Mouse (Mus musculus) heart, postnatal 4 days (tissue): ENCODE data around the gene Trim45. TPM values are rescaled to one million over a fixed set of nuclear protein-coding genes. Genes with fewer than 3 reads are reported as not detected.

ENCODE experiments used
- DNase-seq: peaks from one replicate; pipeline ENCODE4 v3.0.0; 2021
- total RNA-seq, 2 experiments: library from RNA; stranded (reverse); gene quantifications; 2 replicates each; pipeline ENCODE4 v1.2.3; 2021

Trim45 gene
- 10 to 100 TPM; 10.3 TPM for total RNA-seq

DNA sequence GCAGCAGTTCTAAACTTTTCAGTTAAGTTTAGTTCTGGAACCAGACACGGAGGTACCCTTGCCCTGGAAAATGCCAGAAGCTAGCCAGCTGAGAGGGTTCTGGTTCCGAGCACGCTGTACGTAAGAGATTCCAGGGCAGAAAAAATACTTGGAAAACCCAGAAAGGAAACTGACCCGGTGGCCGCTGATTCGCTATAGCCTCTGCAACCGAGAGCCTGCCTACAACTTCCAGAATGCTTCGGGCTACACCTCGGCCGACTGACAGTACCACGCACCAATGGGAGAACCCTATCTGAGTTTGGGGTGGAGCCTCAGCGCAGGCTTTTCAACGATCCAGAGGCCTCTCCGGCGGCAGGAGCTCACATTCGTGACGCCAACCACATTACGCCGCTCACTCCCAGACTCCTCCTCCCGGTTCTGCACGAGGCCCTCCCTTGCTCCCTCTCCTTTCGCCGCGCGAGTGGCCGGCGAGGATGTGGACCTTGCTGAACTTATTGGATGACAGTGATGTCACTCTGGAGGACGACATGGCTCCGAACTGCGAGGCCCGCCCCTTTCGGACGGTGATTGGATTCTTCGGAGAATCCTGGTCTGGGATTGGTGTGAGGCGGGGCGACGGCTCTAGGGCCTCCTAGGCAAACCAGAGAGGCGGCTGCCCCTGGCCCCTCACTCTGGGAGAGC, at the start of gene Trim45:
Gene Trim45 (plus strand): TSS at position 378 of the 681 bp plus-strand sequence.
- peak; percentile 98 for DNase-seq

DNA sequence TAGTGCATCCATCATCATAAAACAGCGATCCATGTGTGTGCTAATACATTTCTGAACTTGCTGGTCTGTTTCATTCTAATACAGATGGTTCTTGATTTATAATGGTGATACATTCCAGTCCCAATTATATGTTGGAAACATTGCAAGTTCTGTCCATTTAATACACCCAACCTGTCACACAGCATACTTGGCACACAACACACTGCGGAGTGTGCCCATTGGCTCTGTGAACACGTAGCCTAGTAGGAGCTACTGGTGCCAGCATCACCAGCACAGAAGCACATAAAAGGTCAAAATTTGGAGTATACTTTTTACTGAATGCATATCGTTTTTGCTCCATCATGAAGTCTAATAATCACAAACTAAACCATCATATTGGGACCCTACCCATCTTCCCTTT, 44.9 kb upstream of the Trim45 start:
- DNase-seq, result no peak

DNA sequence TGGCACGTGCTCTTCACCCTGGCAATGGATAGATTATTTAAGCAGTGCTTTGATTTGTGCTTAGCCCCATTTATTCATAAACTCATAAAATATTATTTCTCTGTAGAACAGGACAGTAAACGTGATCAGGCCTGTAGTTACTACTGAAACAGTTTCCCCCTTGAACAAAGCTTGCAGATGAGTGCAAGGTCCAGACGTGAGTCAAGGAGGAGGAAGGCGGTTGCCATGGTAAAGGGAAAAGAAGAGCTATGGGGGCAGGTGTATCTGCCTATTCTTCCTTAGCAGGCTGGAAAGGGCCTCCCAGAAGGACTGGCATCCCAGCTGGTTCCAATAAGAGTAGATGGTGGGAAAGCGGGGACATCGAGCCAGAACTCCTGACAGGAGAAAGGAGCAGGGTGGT, 40.6 kb upstream of the Trim45 start:
- no peak for DNase-seq

DNA sequence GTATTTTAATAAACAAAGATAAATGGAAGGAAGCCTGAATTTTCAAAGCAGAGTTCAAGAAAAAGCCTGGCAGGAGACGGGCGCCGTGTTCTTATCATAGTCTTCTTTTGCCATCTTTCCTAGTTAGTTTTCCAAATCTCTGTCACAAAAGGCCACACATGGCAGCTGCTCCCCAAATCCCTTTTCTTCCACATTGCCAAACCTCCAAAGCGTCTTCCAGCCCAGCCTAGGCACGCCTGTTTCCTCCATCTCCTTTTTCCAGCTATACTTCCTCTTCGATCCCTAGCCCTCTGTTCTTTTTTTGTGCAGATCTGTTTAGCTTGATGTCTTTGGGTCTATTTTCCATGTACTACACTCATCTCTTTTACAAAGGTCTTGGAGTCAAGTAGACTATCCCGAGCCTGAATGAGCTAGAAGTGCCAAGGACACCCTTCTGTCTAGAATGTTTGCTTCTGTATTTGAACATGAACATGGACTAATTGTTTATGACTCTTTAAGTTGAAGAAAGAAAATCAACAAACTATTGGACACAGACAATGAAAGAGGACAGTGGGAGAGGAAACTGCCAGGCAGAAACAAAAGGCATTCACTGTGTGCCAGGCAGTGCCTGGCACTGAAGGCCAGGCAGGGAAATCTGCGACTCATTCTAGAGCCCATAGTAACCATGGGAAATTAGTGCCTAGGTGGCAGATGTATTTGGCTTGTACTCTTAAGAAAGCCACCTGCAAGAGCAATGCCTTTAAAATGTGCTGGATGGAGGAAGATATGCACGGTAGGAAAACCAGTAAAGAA, 40.0 kb upstream of the Trim45 start:
- no peak for DNase-seq

DNA sequence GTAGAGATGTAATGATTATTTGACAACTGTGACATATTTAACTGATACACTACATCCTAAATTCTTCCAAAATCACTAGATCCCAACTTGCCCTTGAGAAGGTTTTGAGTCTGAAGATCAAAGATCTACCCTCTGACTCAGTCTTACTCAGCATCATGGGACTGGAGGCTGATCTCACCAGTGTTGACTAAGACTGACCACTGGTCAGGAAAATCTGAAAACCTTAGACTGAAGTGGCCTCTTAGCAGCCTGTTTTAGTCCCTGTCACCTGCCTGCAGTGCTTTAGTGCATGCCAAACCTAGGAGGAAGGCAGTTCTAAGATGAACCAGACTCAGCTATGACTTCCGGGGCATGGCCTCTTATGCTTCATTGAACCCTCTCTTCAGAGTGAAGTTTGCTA, 32.8 kb upstream of the Trim45 start:
- no peak for DNase-seq

DNA sequence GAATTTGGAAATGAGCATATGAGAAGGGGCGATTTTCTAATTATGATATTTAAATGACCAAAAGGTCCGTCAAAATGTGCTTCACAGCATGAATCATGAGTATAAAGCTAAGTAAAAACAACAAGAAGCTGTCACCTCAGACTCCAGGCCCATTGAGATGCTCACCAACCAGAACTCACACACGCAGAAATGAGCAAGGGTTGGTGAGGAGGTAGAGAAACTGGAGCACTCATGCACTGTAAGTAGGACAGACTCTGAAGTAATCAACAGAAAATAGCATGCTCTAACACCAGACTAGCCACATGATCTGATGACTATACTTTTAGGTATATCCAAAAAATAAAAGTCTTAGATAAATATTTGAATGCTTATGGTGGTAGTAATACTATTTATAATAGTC, 31.6 kb upstream of the Trim45 start:
- no peak for DNase-seq

DNA sequence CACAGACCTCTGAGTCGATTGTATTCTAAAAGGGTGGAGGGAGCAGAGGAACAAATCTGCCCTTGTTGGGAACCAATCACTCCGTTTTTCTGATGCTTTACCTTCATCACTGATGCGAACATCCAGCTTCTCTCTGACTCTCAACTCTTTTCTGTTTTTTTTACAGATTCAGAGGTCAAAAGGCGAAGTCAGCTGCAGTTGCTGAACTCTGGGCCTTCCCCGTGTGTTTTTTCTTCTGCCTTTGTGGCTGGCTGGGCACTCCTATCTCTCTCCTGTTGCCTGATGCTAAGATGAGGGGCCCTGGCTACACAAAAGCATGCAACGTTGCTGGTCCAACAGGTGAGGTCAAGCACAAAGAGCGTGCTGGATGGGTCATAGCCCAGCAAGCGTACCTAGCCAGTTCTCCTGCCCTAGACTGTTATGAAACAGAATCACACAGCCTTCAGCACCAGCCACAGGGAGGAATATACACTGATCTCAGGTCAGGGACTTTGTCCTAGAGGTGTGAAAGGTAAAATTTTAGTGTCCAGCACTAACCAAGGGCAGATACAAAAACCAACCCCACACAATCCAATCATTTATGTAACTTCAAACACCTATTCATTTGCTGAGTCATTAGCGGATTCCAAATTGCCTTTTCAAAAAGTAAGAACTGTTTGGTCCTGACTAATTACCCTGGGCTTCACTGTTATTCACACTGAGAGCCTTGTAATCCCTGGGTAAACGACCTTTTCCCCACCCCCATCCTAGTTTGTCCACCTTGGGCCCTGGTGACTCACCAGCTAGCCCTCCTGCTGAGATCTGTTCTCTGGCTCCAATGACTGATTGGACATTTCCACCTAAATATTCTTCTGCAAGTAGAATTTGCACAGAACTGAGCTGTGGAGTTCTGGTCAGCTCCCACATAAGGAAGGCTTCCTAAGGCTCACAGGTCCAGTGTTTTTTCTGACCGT, 29.3 kb upstream of the Trim45 start:
- DNase-seq, result no peak

DNA sequence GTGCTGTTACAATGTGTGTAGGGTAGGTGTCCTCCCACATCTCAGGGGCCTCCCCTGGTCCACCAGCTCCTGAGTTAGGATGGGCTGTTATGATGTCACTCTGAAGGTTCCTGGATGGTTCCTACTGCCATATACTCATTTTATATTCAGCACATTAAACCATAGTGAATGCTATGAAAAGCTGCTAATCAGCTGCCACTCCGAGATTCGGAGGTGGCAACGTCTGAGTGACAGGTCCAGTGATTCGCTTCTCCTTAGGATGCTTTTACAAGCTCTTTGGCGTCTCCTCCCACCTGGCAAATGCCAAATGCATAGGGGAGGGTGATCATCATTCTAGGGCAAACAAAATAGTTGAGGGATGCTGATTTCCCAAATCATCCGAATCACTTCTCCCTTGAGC, 26.5 kb upstream of the Trim45 start:
- DNase-seq, result no peak

DNA sequence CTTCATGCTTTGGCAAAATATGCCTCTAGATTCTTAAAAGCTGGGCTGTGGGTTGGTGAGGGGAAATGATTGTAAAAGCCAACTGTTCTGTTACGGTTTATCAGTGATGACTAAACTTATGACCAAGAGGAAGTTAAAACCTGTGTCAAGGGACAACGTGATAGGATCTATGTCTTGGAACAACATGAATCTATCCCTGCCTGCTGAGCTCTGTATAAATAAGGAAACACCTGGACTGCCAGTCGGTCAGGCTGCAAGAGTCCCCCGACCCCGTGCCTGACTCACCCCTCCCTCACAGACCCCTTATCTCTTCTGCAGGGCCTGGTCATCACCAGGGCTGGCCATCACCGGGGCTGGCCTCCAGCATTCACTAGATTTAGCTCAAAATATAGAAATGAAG, 15.9 kb upstream of the Trim45 start:
- DNase-seq, result no peak

DNA sequence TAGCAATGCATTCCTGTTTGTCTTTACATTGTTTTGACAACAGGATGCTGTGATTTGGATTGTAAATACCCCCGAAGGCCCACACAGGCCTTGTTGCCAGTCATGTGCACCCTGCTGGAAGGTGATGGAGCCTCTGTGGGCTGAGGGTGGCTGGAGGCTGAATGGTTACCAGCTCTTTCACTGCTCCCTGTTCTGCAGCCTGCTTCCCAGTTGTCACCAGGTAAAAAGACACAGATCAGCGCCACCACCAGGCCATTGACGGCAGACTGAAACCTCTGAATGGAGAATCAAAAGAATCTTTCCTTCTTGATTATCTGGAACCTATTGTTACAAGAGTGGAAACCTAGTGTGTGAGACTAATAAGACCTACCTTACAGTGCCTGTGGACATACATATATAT, 15.1 kb upstream of the Trim45 start:
- peak; percentile 36 for DNase-seq

DNA sequence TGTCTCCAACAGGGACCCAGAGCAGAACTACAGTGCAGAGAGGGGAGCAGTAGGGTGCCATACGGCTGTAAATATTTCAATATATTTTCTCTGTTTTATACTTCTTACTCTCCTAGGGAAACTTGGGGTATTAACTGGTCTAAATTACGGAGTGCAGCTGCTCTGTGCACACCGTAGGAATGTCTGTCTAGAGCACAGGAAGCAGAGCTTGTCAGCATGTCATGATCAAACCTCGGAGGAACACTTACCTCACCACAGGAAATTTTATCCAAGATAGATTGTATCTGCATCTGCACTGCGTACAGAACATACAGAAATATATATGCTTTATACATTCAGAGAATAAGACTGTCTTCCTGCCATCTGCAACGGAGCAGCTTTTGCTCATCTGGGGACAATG, 13.4 kb upstream of the Trim45 start:
- no peak for DNase-seq

DNA sequence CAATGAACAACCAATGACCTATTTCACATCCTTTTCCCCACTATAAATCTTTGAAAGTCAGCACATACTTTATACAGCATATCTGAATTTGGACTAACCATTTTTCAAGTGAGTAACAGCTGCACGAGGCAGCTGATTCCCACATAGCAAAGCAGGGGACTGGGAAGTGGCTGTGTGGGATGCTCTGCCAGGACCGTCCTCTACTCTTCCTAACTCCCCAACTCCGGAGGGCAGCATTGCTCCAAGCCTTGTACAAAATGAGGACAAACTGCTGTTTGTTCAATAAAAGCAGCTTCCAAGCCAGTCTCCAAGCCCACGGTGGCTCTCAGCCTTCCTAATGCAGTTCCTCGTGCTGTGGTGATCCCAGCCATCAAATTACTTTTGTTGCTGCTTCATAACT, 11.4 kb upstream of the Trim45 start:
- no peak for DNase-seq

DNA sequence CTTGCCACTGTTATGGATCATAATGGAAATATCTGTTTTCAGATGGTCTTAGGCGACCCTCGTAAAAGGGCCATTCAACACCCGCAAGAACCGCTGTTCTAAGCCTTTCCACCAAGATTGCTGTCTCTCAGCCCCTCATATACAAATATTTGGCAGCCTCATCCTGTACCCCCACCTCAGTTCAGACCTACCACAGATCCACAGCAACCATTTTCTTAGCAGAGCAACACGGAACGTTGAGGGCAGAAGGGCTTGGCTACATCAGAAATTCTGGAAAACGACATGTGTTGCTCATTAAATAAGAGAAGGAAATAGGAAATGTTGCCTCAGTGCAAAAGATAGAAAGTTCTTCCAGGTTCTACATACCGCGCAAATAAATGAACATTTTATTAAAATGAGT, 11.0 kb upstream of the Trim45 start:
- no peak for DNase-seq

DNA sequence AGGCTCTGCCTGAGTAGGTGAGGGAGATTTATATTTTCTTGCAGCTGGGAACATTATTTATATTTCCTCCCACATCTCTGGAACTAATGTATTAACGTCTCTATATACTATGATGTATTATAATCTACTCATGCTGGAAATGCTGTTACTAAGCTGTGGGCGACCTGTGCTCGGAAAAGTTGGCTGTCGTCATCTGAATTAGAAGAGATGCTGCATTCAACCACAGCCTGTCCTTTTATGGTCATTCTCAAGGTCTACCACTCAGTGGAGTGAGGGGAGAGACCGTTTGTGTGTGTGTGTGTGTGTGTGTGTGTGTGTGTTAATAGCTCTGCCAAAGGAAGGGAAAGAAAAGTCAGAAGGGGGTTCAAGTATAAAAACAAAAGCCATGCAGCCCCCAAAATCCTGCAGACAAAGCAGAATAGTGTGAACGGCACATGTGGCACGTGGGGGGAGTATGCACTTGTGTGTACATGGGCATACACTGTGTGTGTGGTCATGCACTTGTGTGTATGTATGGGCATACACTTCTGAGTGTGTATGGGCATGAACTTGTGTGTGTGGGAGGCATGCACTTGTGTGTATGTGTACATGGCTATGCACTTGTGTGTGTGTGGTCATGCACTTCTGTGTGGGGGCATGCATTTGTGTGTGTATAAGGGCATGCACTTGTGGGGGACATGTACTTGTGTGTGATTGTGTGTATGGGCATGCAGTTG, 10.3 kb upstream of the Trim45 start:
- DNase-seq, result no peak

DNA sequence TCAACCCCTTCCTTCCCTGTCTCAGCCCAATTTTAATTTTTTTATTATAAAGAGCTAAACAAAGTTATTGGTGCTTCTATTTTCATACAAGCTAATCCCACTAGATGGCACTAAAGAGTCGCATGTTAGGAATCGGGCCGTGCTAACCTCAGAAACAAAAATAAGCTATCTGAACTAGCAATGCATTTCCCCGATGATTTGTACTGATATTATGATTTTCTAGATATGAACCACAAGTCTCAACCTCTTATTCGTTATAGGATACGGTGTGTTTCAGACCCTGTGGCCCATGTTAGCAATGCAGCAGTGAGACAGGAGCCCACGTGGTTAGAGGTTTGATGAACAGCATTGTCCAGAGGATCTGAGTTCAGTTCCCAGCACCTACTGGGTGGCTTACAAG, 5.2 kb upstream of the Trim45 start:
- peak; percentile 19 for DNase-seq

DNA sequence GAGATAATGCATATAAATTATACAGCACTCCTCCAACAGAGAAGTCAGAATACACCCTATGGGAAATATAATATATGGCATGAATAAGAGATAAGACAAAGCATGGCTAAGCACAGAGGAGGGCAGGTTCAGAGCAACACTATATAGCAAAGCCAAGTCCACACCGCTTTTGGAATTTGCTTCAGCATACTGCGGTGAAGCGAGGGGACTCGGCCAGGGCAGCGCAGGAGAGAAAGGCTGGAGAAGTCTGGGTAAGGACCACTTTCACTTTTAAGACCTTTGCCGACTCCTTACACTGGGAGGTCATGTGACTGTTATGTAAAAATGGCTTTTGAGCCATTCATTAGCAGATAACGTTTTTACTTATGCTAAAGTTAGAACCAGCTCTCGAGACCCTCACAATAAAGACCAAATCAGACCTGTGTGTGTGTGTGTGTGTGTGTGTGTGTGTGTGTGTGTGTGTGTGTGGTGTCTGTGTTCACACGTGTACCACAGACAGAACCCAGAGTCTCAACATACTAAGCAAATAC, 1.3 kb upstream of the Trim45 start:
- DNase-seq, result no peak

DNA sequence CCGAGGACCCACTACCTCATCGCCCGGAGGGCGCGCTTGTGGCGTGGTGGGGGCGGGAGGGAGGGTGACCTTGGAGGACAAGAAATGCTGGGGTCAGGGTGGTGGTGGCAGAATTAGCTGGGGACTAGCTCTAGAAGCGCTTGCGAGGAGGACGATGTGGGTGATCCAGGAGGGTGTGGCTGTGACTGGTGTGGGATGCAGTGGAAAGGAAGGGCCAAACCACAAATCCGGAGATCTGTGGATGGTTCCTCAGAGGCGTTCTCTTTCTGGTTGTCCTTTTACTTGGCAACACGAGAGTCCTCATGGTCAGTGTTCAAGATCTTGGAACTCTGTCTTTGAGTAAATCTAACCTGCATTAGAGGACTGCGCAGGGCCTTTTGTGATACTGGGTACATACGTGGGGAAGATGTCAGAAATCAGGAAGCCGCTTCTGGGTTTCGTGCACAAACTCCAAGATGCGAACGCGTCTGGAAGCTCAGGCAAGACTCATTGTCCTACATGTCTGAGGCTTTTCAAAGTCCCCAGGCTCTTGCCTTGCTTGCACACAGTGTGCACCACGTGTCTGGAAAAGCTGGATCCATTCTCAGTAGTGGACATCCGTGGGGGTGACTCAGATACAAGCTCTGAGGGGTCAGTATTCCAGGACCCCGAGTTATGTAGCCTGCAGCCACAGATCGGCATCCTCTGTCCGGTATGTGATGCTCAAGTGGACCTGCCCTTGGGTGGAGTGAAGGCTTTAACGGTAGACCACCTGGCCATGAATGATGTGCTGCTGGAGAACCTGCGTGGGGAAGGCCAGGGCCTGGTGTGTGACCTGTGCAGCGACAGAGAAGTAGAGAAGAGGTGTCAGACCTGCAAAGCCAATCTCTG, 739 bp downstream of the Trim45 start:
- DNase-seq, result no peak

DNA sequence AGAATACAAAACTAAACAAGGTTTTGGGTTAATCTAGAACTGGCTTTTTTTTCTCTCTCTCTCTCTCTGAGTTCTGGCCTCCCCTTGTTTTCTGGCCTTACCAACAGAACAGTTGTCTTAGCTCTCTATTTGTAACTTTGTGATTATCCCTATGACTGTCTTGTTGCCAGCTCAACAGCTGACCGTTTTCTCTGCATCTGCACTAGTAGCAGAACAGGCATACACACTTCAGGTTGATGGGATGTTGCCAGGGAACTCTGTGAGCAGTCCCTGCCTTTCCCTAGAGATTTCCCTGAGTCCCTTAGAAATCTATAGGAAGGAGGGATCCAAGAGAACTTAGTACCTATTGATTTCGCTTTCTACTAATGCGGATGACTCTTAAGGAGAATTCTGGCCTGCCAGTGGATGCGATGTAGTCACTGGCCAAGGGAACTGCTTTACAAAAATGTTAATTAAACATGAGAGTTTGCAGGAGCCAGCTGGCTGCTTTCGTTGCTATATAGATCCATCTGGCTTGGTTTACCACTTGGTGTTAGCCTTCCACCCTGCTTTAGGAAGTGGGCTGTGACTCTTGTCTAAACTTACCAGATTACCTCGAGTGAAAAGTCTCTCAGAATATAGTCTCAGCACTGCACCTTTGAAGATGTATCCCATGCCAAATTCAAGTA, 2.2 kb downstream of the Trim45 start:
- DNase-seq, result peak; percentile 36

DNA sequence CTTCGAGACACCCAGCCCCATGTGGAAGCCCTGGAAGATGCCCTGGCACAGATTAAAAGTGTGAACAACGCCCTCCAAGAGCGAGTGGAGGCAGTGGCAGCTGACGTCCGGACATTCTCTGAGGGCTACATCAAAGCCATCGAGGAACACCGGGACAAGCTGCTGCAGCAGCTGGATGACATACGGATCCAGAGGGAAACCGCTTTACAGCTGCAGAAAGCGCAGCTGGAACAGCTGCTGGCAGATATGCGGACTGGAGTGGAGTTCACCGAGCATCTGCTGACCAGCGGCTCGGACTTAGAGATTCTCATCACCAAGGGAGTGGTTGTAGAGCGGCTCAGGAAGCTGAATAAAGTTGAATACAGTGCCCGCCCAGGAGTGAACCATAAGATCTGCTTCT, 3.2 kb downstream of the Trim45 start:
- peak; percentile 39 for DNase-seq

DNA sequence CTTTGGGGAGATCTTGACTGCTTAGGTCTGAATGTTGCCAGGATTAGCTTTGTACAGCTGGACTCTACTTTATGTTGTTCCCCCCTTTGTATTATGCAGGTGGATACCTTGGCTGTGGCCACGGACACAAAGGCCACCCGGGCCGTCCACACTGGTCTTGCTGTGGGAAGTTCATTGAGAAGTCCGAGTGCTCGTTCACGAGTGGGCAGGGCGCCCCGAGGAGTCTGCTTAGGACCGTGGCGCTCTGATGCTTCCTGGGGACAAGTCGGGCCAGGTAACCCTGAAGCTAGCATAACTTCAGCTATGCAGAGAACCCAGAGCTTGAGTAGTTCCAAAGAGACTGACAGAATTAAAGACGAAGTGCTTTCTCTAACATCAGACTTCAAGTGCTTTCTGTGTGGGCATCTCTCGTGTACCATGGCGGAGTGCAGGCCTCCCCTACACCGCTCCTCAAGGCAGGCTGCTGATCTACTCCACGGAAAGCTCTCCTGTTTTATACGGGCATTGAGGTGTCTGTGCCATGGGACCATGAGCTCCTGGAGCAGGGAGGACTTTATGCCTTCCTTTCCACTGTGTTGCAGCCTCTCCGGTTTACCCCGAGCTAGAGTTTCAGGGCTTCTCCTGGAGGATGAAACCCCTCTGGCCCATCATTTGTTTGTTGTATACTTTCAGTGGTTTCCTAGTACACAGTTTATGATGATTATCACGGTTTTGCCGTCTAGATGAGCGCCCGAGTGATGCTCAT, 9.5 kb downstream of the Trim45 start:
- DNase-seq, result no peak
